Mouse (Mus musculus): ENCODE results near the gene Lamb2. TPM values are rescaled to one million over a fixed set of nuclear protein-coding genes. Genes with fewer than 3 reads are reported as not detected.

The Lamb2 gene
- polyA plus RNA-seq, 1 experiment from 2014 or later, result 19.1 TPM

DNA sequence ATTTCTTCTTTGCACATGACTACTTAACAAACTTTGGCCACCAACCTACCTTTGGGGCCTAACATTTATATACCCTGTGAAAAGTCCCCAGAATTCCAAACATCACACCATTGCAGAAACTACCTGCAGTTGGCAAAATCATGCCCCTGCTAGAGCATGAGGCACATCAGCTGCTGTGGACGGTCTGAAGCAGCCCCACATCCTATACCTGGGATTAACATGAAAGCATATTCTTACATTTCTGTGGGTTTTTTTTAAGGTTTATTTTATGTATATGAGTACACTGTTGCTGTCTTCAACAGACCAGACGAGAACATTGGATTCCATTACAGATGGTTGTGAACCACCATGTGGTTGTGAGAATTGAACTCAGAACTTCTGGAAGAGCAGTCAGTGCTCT is 13.3 kb upstream of the Lamb2 start:
- H3K9ac ChIP-seq, result no peak overlapping the region
- H3K9me3 ChIP-seq, result no peaks in the 10 kb centered on the region
- peaks cover 12% of the 10 kb centered on the region for H3K4me1 ChIP-seq
- no peak overlapping the region for H3K4me3 ChIP-seq
- no peaks in the 10 kb centered on the region for H3K27me3 ChIP-seq (replicated peaks)
- H3K36me3 ChIP-seq (replicated peaks), result peaks cover 23% of the 10 kb centered on the region
- no peak overlapping the region for H3K4me2 ChIP-seq
- ATAC-seq (replicated peaks), result no peak
- no peak overlapping the region for H3K27ac ChIP-seq
- WGBS, result 93% methylated on average over 2 of the region's 2 CpGs

DNA sequence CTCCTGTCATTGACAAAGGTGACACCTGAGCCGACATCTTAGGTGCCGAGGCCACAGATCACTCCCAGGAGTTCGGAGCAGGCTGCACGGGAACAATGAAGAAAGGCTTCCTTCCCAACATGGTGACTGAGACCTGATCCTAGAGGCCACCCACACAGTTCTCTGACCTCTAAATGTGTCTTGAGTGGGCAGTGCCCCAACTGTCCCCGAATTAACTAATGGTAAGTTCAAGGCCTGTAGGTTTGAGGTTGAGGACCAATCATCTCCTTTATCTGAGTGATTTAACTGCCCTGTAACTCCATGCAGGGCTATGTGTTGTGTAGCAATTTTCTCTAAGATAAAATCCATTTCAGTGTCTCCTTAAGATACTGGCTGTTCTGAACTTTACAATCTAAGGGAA is 10.1 kb upstream of the Lamb2 start:
- Histone ChIP-seq H3K9me3 (no peaks in the 10 kb centered on the region), H3K4me3 (no peak overlapping the region), H3K27ac (no peak overlapping the region), H3K27me3 (replicated peaks) (no peaks in the 10 kb centered on the region), H3K36me3 (replicated peaks) (peaks cover 6% of the 10 kb centered on the region; the same call in 1 of the 2 replicates), H3K4me1 (no peaks in the 10 kb centered on the region), H3K4me2 (no peak overlapping the region), H3K9ac (no peak overlapping the region)
- no peak for ATAC-seq (replicated peaks)
- 88% methylated on average over 5 of the region's 5 CpGs for WGBS

DNA sequence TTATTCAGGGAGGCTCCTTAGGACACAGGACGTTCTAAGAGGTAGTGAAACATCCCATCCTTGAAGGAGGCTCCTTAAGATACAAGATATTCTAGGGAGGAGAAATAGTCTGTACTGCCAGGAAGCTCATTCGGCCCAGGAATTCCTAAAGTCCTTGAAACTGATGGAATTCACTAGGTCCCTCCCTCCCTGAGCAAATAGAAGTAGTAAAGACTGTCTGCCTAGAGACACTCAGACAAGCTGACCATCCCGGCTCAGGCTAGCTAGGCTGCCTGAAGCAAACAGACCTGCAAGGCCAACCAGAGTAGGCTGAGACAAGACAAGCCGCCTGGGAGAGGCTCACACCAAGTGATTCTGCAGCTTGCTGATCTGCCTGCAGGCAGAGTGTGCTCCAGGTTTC is 9.7 kb upstream of the Lamb2 start:
- Histone ChIP-seq H3K4me2 (no peak overlapping the region), H3K27me3 (replicated peaks) (no peaks in the 10 kb centered on the region), H3K9me3 (no peaks in the 10 kb centered on the region), H3K27ac (no peak overlapping the region), H3K4me3 (no peak overlapping the region), H3K36me3 (replicated peaks) (peaks cover 6% of the 10 kb centered on the region; the same call in 1 of the 2 replicates), H3K4me1 (no peaks in the 10 kb centered on the region), H3K9ac (no peak overlapping the region)
- no peak for ATAC-seq (replicated peaks)
- 79% methylated on average over 4 of the region's 4 CpGs for WGBS

DNA sequence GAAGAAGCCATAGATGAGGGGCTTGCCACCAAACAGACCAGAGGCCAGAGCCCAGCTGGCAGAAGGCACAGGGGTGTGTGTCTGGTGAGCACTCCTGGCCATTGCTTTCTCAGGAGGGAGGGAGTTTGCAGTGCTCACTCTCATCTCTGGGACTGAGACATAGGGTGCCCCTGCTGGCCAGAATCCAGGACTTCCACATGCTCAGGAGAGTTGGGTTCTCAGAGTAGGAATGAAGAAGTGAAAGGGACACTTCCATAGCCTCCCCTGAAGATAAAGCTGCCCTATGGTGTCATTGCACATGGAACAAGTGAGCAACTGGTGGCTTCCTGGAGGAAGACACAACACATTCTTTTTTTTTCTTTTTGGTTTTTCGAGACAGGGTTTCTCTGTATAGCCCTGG is 5.0 kb upstream of the Lamb2 start:
- 67% methylated on average over 1 of the region's 1 CpGs for WGBS
- Histone ChIP-seq H3K27ac (no peak overlapping the region), H3K4me3 (no peak overlapping the region), H3K4me1 (peaks cover 11% of the 10 kb centered on the region), H3K9me3 (no peaks in the 10 kb centered on the region), H3K27me3 (replicated peaks) (no peaks in the 10 kb centered on the region), H3K4me2 (no peak overlapping the region), H3K36me3 (replicated peaks) (no peaks in the 10 kb centered on the region), H3K9ac (no peak overlapping the region)
- no peak for ATAC-seq (replicated peaks)

DNA sequence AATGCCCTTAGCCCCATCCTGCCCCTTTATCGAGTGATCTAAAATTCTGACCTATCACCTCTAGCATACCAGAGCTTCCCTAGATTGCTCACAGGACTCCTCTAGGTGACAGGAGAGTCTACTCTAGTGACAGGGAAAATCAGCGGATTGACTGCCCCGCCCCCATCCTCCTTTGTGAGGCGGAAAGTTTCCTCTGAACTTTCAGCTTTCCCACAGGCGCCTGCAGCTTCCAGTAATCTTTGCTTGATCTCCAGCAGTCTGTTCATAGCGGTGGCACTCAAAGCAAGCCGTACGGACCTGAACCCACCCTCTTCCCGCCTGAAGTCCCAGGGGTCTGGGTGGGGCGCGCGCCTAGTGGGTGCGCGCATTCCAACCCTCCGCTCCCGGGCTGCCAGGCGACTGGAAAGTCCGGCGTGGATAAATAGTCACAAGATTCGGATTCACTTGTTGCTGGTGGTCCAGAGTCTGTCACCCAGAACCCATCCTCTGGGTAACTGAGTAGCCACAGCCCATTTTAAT is 839 bp upstream of the Lamb2 start:
- H3K4me2 ChIP-seq, result peak overlapping the region; percentile 54
- H3K4me1 ChIP-seq, result peaks cover 18% of the 10 kb centered on the region
- H3K27me3 ChIP-seq (replicated peaks), result no peaks in the 10 kb centered on the region
- H3K36me3 ChIP-seq (replicated peaks), result no peaks in the 10 kb centered on the region
- H3K27ac ChIP-seq, result 0 out of 2 replicates have a peak overlapping the region, but pooled peaks have one; percentile 14
- ATAC-seq (replicated peaks), result 0 out of 2 replicates have a peak, but pooled peaks have one; percentile 53
- peak overlapping the region; percentile 35 for H3K4me3 ChIP-seq
- no peak overlapping the region; the same call in 1 of the 2 replicates for H3K9ac ChIP-seq
- under 1% methylated on average over 20 of the region's 20 CpGs for WGBS
- no peaks in the 10 kb centered on the region for H3K9me3 ChIP-seq

DNA sequence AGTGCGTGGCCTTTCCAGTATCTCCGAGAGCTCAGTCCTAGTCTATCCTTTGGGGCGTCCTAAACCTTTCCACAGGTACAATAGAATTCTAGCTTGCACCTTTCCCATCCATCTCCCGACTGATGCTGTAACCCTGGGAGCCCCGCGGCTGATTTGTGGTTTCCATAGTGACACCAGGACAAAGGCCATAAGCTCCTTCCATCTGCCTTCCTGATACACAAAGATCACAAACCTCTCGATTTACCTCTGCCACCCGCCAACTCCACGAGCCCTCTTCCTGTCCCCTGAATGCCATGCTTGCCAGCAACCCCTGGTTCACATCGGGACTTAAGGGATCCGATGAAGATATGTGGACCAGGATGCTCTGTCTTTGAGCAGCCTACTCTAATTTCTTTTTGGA is 295 bp upstream of the Lamb2 start:
- Histone ChIP-seq H3K9ac (no peak overlapping the region), H3K27me3 (replicated peaks) (no peaks in the 10 kb centered on the region), H3K9me3 (no peaks in the 10 kb centered on the region), H3K4me1 (peaks cover 18% of the 10 kb centered on the region), H3K27ac (no peak overlapping the region), H3K4me3 (peak overlapping the region; percentile 35), H3K4me2 (peak overlapping the region; percentile 54), H3K36me3 (replicated peaks) (no peaks in the 10 kb centered on the region)
- 18% methylated on average over 11 of the region's 11 CpGs for WGBS
- 0 out of 2 replicates have a peak, but pooled peaks have one; percentile 8 for ATAC-seq (replicated peaks)

DNA sequence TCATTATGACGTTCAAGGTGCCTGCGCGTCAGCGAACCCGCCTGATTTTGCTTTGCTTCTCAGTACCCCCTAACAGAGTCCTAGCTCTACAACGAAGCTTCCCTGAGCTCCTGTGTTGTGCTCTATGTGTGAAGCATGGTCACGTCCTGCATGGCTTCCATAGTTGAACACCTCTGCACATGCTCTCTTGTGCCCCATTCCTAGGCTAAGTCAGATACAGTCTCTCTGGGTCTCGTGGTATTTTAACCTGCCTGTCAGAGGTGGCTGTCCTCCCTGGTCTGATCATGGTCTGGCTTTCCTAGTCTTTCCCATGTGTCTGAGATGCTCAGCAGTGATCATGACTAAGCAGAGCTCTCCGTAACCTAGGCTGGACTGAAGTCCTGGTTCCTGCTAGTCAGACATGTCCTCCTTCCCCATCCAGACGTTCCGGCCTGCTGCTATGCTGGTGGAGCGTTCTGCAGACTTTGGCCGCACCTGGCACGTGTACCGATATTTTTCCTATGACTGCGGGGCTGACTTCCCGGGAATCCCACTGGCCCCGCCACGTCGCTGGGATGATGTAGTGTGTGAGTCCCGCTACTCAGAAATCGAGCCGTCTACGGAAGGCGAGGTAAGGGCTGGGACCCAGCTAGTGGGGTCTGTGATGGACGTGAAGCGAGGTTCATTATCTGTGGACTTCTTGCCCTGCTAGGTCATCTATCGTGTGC is 1.4 kb downstream of the Lamb2 start:
- Histone ChIP-seq H3K4me2 (0 out of 2 replicates have a peak overlapping the region, but pooled peaks have one; percentile 54), H3K36me3 (replicated peaks) (no peaks in the 10 kb centered on the region), H3K4me3 (no peak overlapping the region), H3K9ac (no peak overlapping the region), H3K27ac (no peak overlapping the region), H3K9me3 (no peaks in the 10 kb centered on the region), H3K27me3 (replicated peaks) (no peaks in the 10 kb centered on the region), H3K4me1 (peaks cover 18% of the 10 kb centered on the region)
- WGBS, result 92% methylated on average over 28 of the region's 28 CpGs
- ATAC-seq (replicated peaks), result no peak

DNA sequence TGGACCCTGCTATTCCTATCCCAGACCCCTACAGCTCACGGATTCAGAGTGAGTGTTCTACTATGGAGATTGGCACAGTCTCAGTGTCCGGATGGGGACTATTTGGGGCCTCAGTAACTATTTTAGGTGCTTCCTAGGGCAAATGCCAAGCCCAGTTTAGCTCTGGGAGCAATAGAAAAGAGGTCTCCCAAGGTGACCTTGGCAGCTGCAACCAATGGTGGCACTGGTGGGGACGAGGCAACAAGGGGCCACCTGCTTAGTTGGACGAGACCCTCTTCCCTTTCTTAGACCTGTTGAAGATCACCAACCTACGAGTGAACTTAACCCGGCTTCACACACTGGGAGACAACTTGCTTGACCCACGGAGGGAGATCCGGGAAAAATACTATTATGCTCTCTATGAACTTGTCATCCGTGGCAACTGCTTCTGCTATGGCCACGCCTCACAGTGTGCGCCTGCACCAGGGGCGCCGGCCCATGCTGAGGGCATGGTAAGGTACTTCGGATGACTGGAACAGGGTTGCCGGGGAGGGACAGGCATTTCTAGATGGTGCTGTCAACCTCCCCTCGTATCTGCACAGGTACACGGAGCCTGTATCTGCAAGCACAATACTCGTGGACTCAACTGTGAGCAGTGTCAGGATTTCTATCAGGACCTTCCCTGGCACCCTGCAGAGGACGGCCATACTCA is 2.1 kb downstream of the Lamb2 start:
- Histone ChIP-seq H3K27ac (no peak overlapping the region), H3K4me2 (no peak overlapping the region), H3K4me3 (no peak overlapping the region), H3K36me3 (replicated peaks) (no peaks in the 10 kb centered on the region), H3K9me3 (no peaks in the 10 kb centered on the region), H3K4me1 (peaks cover 18% of the 10 kb centered on the region), H3K27me3 (replicated peaks) (no peaks in the 10 kb centered on the region), H3K9ac (no peak overlapping the region)
- no peak for ATAC-seq (replicated peaks)
- WGBS, result 90% methylated on average over 19 of the region's 19 CpGs

DNA sequence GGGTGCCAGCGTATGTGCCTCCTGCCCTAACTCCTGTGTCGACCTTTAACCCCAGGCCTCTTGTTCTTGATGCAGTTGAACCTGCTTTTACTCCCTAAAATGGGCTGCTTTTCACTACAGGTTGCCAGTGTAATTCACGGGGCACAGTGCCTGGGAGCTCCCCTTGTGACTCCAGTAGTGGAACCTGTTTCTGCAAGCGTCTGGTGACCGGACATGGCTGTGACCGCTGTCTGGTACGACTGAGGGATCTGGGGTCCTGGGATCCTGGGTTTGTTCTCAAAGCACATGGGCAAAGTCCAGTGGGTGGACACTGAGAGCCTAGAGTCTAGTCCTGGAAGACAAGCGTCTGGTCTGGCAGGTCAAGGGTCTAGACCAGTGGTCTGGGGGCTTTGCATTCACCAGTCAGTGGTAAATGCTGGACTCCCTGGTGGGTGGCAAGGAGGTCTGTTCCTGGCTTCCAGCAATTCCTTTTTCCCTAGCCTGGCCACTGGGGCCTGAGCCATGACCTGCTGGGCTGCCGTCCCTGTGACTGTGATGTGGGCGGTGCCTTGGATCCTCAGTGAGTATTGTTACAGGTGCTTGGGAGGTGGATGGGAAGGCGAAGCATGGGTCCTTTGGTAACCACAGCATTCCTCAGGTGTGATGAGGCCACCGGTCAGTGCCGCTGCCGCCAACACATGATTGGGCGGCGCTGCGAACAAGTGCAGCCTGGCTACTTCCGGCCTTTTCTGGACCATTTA is 3.7 kb downstream of the Lamb2 start:
- Histone ChIP-seq H3K36me3 (replicated peaks) (no peaks in the 10 kb centered on the region), H3K4me2 (no peak overlapping the region), H3K4me1 (peaks cover 18% of the 10 kb centered on the region), H3K9me3 (no peaks in the 10 kb centered on the region), H3K27me3 (replicated peaks) (no peaks in the 10 kb centered on the region), H3K27ac (no peak overlapping the region), H3K4me3 (no peak overlapping the region), H3K9ac (no peak overlapping the region)
- ATAC-seq (replicated peaks), result no peak
- WGBS, result 91% methylated on average over 18 of the region's 18 CpGs

DNA sequence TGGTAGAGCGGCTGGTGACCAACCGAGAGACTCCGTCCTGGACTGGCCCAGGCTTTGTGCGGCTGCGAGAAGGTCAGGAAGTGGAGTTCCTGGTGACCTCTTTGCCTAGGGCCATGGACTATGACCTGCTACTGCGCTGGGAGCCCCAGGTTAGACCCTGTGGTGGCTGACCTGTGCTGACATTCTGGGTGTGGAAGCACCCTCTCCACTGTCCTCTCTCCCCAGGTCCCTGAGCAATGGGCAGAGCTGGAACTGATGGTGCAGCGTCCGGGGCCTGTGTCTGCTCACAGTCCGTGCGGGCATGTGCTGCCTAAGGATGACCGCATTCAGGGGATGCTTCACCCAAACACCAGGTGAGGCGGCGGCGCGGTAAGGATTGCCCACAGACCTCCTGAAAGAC is 4.5 kb downstream of the Lamb2 start:
- no peaks in the 10 kb centered on the region for H3K27me3 ChIP-seq (replicated peaks)
- no peak for ATAC-seq (replicated peaks)
- H3K9ac ChIP-seq, result no peak overlapping the region
- peaks cover 12% of the 10 kb centered on the region for H3K4me1 ChIP-seq
- H3K4me2 ChIP-seq, result no peak overlapping the region
- H3K27ac ChIP-seq, result no peak overlapping the region
- no peaks in the 10 kb centered on the region for H3K9me3 ChIP-seq
- H3K4me3 ChIP-seq, result no peak overlapping the region
- H3K36me3 ChIP-seq (replicated peaks), result no peaks in the 10 kb centered on the region
- 95% methylated on average over 15 of the region's 15 CpGs for WGBS

DNA sequence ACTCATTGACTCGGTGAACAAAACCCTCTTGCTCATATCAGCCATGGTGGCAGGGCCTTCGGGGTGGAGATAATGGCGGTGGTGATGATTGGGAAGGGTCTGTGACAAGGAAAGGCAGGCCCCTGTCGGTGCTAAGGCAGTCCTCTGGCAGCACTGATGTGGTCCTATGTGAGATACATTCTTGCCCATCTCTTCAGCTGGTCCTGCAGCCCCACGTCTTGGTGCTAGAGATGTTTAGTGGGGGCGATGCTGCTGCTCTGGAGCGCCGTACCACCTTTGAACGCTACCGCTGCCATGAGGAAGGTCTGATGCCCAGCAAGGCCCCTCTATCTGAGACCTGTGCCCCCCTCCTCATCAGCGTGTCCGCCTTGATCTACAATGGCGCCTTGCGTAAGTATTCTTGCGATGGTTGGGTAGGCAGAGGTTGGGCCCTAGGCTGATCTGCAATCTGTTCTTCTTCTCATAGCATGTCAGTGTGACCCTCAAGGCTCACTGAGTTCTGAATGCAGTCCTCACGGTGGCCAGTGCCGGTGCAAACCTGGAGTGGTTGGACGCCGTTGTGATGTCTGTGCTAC is 5.9 kb downstream of the Lamb2 start:
- no peak overlapping the region for H3K4me3 ChIP-seq
- H3K9me3 ChIP-seq, result no peaks in the 10 kb centered on the region
- WGBS, result 95% methylated on average over 19 of the region's 19 CpGs
- H3K27me3 ChIP-seq (replicated peaks), result no peaks in the 10 kb centered on the region
- no peak overlapping the region; the same call in 1 of the 2 replicates for H3K9ac ChIP-seq
- no peak for ATAC-seq (replicated peaks)
- no peak overlapping the region for H3K27ac ChIP-seq
- no peak overlapping the region for H3K4me2 ChIP-seq
- peaks cover 8% of the 10 kb centered on the region for H3K4me1 ChIP-seq
- H3K36me3 ChIP-seq (replicated peaks), result no peaks in the 10 kb centered on the region

DNA sequence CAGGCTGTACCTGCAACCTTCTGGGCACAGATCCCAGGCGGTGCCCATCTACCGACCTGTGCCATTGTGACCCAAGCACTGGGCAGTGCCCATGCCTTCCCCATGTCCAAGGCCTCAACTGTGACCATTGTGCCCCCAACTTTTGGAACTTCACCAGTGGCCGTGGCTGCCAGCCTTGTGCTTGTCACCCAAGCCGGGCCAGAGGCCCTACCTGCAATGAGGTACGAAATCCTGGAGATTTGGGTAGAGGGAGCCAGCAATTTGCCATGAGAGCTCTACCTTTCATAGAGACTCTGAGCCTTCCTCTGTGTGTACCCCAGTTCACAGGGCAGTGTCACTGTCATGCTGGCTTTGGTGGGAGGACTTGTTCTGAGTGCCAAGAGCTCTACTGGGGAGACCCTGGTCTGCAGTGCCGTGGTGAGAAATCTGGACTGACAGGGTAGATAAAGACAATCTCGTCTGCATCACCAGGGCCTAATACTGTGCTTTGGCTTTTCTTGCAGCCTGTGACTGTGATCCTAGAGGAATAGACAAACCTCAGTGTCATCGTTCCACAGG is 7.5 kb downstream of the Lamb2 start:
- Histone ChIP-seq H3K9ac (no peak overlapping the region), H3K4me2 (no peak overlapping the region), H3K27me3 (replicated peaks) (no peaks in the 10 kb centered on the region), H3K4me1 (peaks cover 17% of the 10 kb centered on the region), H3K27ac (no peak overlapping the region), H3K4me3 (no peak overlapping the region), H3K36me3 (replicated peaks) (no peaks in the 10 kb centered on the region), H3K9me3 (no peaks in the 10 kb centered on the region)
- no peak for ATAC-seq (replicated peaks)
- WGBS, result 93% methylated on average over 8 of the region's 8 CpGs

All from midbrain, embryonic 15.5 days (tissue).